Mouse (Mus musculus): Measurements from ENCODE around the gene Mettl9. TPM values are rescaled to one million over a fixed set of nuclear protein-coding genes. Genes with fewer than 3 reads are reported as not detected.

The Mettl9 gene
- 189 and 203 TPM in 2 replicates for polyA plus RNA-seq (2014; fragmentation: Nextera tagmentation; extraction: Ambion mirVana)

DNA sequence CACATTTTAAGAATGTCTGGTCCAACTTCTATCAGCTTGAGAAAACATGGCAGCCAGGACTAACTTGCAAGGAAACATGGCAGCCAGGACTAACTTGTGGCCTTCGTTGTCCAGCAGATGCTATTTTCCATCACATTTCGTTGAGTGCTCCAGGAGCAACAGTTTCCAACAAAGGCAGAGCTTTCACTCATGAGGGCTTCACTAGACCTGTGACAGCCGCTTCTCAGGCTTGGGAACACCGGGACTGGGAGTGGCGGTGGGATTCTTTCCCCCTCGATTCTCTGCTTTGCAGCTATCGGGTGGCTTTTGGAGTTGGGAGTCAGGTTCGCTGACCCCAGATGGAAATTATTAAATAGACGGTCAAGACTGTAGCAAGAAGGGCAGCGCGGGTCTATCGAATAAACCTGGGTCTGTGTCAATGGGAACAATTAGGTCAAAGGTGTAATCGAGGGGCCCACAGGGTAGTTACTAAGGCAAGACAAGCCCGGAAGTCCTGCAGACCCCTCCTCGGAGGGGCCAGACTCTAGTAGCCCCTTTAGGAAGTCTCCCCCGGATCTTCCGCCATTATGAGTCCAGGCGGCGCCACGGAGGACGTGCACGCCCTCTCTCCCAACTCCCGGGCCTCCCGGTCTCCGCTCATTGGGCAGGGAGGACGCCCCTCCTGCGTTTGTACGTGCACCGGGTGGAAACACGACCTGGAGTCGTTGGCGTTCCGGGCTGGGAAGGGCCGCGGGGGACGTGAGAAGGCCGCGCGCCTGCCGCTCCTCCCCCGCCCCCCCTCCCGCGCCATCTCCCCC lies at the start of gene Mettl9:
Mettl9 (plus strand) TSS at position 590 of the 797 bp plus-strand sequence.
- WGBS = 2% methylated on average over 38 of the region's 43 CpGs
- Histone ChIP-seq H3K27ac (ENCODE audit: low read depth, low read length) (peak within 1 kb of the TSS; percentile 98), H3K36me3 (ENCODE audit: control insufficient read depth, insufficient read depth, low read length) (no peaks in the 10 kb centered on the region), H3K27me3 (ENCODE audit: control insufficient read depth, insufficient read depth, low read length) (peaks cover 4% of the 10 kb centered on the region), H3K4me2 (replicated peaks; ENCODE audit: low read depth, low read length) (peak within 1 kb of the TSS; percentile 68), H3K9ac (ENCODE audit: low read depth, low read length) (peak within 1 kb of the TSS; percentile 100), H3K9me3 (ENCODE audit: control insufficient read depth, low read length) (no peaks in the 10 kb centered on the region), H3K4me3 (ENCODE audit: low read length) (peak within 1 kb of the TSS; percentile 98), H3K4me1 (ENCODE audit: control insufficient read depth, insufficient read depth, low read length) (peaks cover 24% of the 10 kb centered on the region; the same call in 1 of the 2 replicates)
- ATAC-seq (ENCODE audit: low FRiP score, low TSS enrichment) = peak; percentile 97

DNA sequence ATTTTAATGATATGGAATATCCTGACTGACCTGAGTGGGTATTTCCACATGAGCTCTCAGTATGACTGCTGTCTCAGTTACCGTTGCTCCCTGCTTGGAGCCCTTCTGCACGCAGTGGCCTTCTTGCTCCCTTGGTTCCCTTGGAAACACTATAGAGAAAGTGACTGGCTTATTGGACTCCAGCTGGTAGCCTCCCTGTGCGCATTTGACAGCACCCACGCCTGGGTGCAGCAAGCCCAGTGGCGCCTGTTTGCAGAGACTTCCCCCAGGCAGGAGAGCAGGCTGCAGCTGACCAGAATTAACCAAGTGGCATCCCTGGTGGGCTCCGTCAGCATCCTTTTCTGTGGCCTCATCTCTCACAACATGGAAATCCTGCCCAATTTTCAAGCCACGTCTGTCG lies 43.1 kb upstream of the Mettl9 start:
- WGBS = 73% methylated on average over 8 of the region's 8 CpGs
- Histone ChIP-seq H3K27me3 (ENCODE audit: control insufficient read depth, insufficient read depth, low read length) (no peaks in the 10 kb centered on the region), H3K9me3 (ENCODE audit: control insufficient read depth, low read length) (no peaks in the 10 kb centered on the region), H3K27ac (ENCODE audit: low read depth, low read length) (no peak overlapping the region), H3K4me1 (ENCODE audit: control insufficient read depth, insufficient read depth, low read length) (no peaks in the 10 kb centered on the region), H3K4me2 (replicated peaks; ENCODE audit: low read depth, low read length) (no peak overlapping the region), H3K36me3 (ENCODE audit: control insufficient read depth, insufficient read depth, low read length) (no peaks in the 10 kb centered on the region), H3K4me3 (ENCODE audit: low read length) (no peak overlapping the region), H3K9ac (ENCODE audit: low read depth, low read length) (no peak overlapping the region)
- no peak for ATAC-seq (ENCODE audit: low FRiP score, low TSS enrichment)

DNA sequence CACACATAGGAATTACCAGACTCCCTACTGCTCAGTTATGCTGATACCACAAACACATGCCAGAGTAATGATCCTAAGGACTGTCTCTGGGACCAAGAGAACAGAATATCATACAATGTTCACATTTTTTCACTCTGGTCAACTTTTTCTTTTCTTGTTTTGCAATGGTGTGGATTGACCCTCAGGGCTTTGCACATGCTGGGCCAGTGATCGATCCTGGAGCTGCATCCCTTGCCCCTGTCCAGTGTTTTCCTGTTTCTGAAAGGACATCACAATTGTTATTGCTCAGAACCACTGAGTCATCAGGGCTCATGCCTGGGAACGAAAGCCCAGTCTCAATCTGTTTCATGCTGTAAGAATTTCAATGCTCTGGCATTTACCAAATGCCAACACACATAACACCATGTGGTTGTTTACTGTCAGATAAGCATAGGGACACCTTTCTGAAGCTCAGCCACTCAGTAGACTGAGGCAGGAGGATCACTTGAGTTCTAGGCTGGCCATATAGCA lies 35.2 kb upstream of the Mettl9 start:
- 75% methylated on average over 2 of the region's 2 CpGs for WGBS

DNA sequence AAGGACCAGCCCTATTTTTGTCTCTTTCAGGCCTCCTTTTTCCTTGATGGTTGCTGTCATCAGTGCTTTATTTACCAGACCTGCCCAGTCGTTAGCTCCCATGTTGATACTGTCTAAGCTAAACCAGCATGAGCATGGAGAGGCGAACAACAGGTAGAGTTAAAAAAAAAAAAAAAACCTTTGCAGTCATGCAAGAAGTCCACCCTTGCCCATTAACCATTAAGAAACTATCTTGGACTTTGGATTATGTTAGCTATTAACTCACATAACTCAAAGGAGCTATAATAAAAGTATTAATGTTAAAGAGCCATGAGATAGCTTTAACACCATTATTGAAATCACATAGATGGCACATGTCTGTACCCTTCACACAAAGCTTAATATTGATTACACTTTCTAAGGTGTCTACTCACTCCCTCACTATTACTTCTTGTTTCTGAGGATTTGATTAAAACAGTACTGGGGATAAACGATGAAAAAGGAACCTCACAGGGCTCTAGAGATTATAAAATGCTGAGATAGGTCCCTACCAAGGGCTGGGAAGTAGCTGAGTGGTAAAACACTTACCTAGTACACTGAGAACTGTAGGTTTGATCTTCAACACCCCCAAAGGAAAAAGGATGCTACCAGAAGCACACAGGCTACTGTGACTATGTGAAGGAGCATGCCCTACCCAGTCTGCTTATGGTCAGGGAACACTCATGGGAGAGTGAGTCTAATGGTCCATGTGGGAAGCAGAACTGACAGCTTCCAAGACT lies 34.0 kb upstream of the Mettl9 start:
- Histone ChIP-seq H3K4me3 (ENCODE audit: low read length) (no peak overlapping the region), H3K9me3 (ENCODE audit: control insufficient read depth, low read length) (no peaks in the 10 kb centered on the region), H3K27ac (ENCODE audit: low read depth, low read length) (no peak overlapping the region), H3K27me3 (ENCODE audit: control insufficient read depth, insufficient read depth, low read length) (no peaks in the 10 kb centered on the region), H3K4me2 (replicated peaks; ENCODE audit: low read depth, low read length) (no peak overlapping the region), H3K36me3 (ENCODE audit: control insufficient read depth, insufficient read depth, low read length) (no peaks in the 10 kb centered on the region), H3K4me1 (ENCODE audit: control insufficient read depth, insufficient read depth, low read length) (no peaks in the 10 kb centered on the region), H3K9ac (ENCODE audit: low read depth, low read length) (no peak overlapping the region)
- ATAC-seq (ENCODE audit: low FRiP score, low TSS enrichment) = no peak
- WGBS = 62% methylated on average over 3 of the region's 3 CpGs

More for the DNA sequence above, 35.2 kb upstream of the Mettl9 start:
- H3K27me3 ChIP-seq (ENCODE audit: control insufficient read depth, insufficient read depth, low read length) = no peaks in the 10 kb centered on the region
- no peak overlapping the region for H3K4me2 ChIP-seq (replicated peaks; ENCODE audit: low read depth, low read length)
- no peaks in the 10 kb centered on the region for H3K9me3 ChIP-seq (ENCODE audit: control insufficient read depth, low read length)
- H3K4me1 ChIP-seq (ENCODE audit: control insufficient read depth, insufficient read depth, low read length) = no peaks in the 10 kb centered on the region
- no peaks in the 10 kb centered on the region for H3K36me3 ChIP-seq (ENCODE audit: control insufficient read depth, insufficient read depth, low read length)
- H3K27ac ChIP-seq (ENCODE audit: low read depth, low read length) = no peak overlapping the region
- H3K9ac ChIP-seq (ENCODE audit: low read depth, low read length) = no peak overlapping the region
- H3K4me3 ChIP-seq (ENCODE audit: low read length) = no peak overlapping the region
- ATAC-seq (ENCODE audit: low FRiP score, low TSS enrichment) = no peak

DNA sequence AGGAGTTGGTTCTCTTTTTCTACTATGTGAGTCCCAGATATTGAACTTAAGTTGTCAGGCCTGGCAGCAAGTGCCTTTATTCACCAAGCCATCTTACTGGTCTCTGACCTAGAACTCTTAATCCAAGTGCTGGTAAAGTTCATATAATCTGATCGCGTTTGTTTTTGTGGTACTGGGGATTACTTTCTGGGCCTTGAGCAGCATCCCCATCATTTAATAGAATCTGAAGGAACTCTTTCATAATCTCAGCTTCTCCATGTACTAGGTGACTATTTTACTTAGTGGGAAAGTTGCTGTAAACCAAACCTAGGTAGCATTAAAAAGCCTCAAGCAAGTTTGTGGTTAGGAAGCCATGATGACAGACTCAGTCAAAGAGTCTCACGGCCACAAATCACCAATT lies 32.4 kb upstream of the Mettl9 start:
- WGBS = 87% methylated on average over 3 of the region's 3 CpGs
- Histone ChIP-seq H3K27ac (ENCODE audit: low read depth, low read length) (no peak overlapping the region), H3K9ac (ENCODE audit: low read depth, low read length) (no peak overlapping the region), H3K9me3 (ENCODE audit: control insufficient read depth, low read length) (no peaks in the 10 kb centered on the region), H3K27me3 (ENCODE audit: control insufficient read depth, insufficient read depth, low read length) (no peaks in the 10 kb centered on the region), H3K4me3 (ENCODE audit: low read length) (no peak overlapping the region), H3K36me3 (ENCODE audit: control insufficient read depth, insufficient read depth, low read length) (no peaks in the 10 kb centered on the region), H3K4me2 (replicated peaks; ENCODE audit: low read depth, low read length) (no peak overlapping the region), H3K4me1 (ENCODE audit: control insufficient read depth, insufficient read depth, low read length) (no peaks in the 10 kb centered on the region)
- ATAC-seq (ENCODE audit: low FRiP score, low TSS enrichment) = no peak

DNA sequence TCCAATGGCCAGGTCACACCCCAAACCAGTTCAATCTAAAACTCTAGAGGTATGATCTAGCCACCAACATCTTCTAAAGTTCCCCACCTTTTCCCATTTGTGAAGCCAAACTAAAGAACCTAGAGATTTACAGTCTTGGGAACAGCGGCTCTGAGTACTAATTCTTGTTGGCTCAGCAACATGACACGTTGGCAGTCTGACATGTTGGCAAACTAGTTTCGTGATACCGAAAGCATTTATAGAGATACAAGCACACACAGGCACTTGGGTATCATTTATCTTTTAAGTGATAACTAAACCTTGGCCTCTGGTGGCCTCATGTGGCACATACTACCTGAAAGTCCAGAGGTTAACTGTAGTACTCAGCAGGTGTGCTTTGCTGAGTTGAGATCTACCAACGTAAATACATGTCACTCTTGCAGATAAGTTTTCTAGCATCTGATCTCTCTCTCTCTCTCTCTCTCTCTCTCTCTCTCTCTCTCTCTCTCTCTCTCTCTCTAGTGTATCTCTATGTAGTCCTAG lies 31.8 kb upstream of the Mettl9 start:
- no peaks in the 10 kb centered on the region for H3K36me3 ChIP-seq (ENCODE audit: control insufficient read depth, insufficient read depth, low read length)
- no peak overlapping the region for H3K4me2 ChIP-seq (replicated peaks; ENCODE audit: low read depth, low read length)
- H3K27me3 ChIP-seq (ENCODE audit: control insufficient read depth, insufficient read depth, low read length) = no peaks in the 10 kb centered on the region
- H3K4me3 ChIP-seq (ENCODE audit: low read length) = no peak overlapping the region
- no peak overlapping the region for H3K27ac ChIP-seq (ENCODE audit: low read depth, low read length)
- WGBS = 79% methylated on average over 5 of the region's 5 CpGs
- no peaks in the 10 kb centered on the region for H3K9me3 ChIP-seq (ENCODE audit: control insufficient read depth, low read length)
- no peak overlapping the region for H3K9ac ChIP-seq (ENCODE audit: low read depth, low read length)
- no peaks in the 10 kb centered on the region for H3K4me1 ChIP-seq (ENCODE audit: control insufficient read depth, insufficient read depth, low read length)
- no peak for ATAC-seq (ENCODE audit: low FRiP score, low TSS enrichment)

DNA sequence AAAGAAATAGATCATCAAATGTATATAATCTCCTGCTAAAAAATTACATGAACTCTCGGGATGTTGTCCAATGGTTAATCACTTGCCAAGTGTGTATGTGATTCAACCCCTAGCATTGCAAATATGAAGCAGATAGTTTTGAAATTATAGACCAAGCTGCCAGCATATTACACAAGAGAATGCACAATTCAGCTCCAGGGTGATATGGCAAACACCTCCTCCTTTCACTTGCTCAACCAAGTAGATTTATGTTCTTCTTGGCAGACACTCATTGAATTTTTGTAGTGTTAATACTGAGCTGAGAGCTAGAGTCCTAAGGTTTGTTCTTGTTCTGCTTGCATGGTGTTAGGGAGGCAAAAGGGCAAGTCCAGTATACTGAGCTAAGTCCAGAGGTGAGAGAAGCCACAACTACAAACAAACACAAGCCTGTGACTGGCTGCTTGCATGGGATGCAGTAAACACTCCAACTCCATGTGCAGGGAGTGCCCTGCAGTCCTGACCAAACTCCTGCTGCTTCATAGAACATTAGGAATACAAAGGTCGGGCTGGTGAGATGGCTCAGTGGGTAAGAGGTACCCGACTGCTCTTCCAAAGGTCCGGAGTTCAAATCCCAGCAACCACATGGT lies 30.3 kb upstream of the Mettl9 start:
- H3K4me1 ChIP-seq (ENCODE audit: control insufficient read depth, insufficient read depth, low read length) = no peaks in the 10 kb centered on the region
- H3K4me2 ChIP-seq (replicated peaks; ENCODE audit: low read depth, low read length) = no peak overlapping the region
- H3K4me3 ChIP-seq (ENCODE audit: low read length) = no peak overlapping the region
- 78% methylated on average over 4 of the region's 4 CpGs for WGBS
- no peak overlapping the region for H3K9ac ChIP-seq (ENCODE audit: low read depth, low read length)
- no peak for ATAC-seq (ENCODE audit: low FRiP score, low TSS enrichment)
- no peaks in the 10 kb centered on the region for H3K9me3 ChIP-seq (ENCODE audit: control insufficient read depth, low read length)
- no peak overlapping the region for H3K27ac ChIP-seq (ENCODE audit: low read depth, low read length)
- H3K36me3 ChIP-seq (ENCODE audit: control insufficient read depth, insufficient read depth, low read length) = no peaks in the 10 kb centered on the region
- no peaks in the 10 kb centered on the region for H3K27me3 ChIP-seq (ENCODE audit: control insufficient read depth, insufficient read depth, low read length)

DNA sequence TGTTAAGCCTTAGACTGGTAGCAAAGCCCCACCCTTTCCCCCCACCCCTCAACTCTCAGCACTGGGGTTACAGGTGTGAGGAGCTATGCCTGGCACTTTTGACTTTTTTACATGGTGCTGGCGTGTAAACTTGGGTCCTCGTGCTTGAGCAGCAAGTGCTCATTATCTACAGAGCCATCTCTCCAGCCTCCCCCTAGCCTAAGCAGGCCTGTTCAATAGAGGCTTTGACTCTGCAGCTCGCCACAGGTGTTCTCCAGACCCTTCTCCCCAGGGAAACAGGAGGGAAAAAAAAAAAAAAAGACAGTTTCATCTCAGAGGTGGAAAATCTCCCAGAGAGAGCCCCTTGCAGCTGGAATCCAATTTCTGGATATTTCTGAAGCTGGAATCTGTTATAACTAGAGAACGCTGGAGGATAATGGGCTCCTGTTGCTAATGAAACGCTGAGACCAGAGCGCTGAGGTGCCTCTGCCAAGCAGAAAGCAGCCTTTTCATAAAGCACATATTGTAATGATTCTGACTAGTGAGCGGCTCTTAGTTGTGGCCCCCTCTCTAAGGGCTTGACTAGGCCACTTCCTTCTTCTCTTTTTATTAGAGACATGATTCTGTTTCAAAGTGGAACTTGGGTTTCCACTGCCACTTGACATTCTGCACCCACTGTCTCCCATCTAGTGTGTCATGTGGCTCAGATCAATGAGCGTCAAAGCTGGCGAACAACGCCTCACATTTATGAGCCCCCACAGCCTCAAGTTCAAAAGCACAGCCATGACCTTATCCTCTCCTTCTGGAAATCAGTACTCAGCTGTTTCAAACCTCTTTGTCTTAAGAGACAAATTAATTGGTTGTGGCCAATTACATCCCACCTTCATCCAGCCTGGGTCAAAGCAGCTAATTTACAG lies 22.2 kb upstream of the Mettl9 start:
- H3K4me3 ChIP-seq (ENCODE audit: low read length) = no peak overlapping the region
- no peak overlapping the region for H3K4me2 ChIP-seq (replicated peaks; ENCODE audit: low read depth, low read length)
- H3K4me1 ChIP-seq (ENCODE audit: control insufficient read depth, insufficient read depth, low read length) = no peaks in the 10 kb centered on the region
- ATAC-seq (ENCODE audit: low FRiP score, low TSS enrichment) = no peak
- H3K9ac ChIP-seq (ENCODE audit: low read depth, low read length) = no peak overlapping the region
- no peaks in the 10 kb centered on the region for H3K36me3 ChIP-seq (ENCODE audit: control insufficient read depth, insufficient read depth, low read length)
- no peaks in the 10 kb centered on the region for H3K27me3 ChIP-seq (ENCODE audit: control insufficient read depth, insufficient read depth, low read length)
- H3K27ac ChIP-seq (ENCODE audit: low read depth, low read length) = no peak overlapping the region
- 65% methylated on average over 10 of the region's 10 CpGs for WGBS
- no peaks in the 10 kb centered on the region for H3K9me3 ChIP-seq (ENCODE audit: control insufficient read depth, low read length)

Measured in kidney, embryonic 14.5 days (tissue).